Mouse (Mus musculus) megakaryocyte, embryonic 14.5 days (primary cell): ENCODE measurements at regions not wholly inside any gene's neighbourhood (a gene's known extent, or its start where the extent isn't known, plus 50 kb on each side); places are given as distances from the start of the nearest gene placed in this dataset.

ENCODE experiments used
- FLI1 ChIP-seq: IDR thresholded peaks from 2 replicates; pipeline ENCODE4 v1.6.1; 2012; ENCODE audit warnings: low read length, inconsistent platforms, mixed read lengths
- GATA1 ChIP-seq: IDR thresholded peaks from 3 replicates; pipeline ENCODE4 v1.6.1; 2012; ENCODE audit warnings: mixed read lengths, low read length, inconsistent platforms, borderline replicate concordance

DNA sequence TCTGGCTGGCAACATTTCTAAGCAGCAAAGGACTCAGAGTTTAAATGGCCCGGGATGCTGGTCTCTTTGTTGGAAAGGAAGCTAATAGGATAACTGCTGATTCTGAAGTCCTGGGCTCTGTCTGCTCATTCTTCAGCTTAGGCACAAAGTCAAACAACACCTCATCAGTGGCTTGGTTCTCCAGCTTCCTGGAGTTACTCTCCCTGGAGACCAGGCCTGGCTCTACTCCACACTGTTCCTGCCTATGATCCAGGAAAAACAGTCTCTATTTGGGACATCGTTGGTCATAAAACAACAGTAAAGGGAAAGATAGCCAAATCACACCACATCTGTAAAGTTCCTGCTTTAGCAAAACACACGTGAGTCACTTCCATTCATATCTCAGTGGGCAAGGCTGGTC lies 271.3 kb upstream of the 9630041A04Rik start:
- TF ChIP-seq GATA1 (no peak), FLI1 (no peak)
